Mouse (Mus musculus): Measurements from ENCODE around the gene Snx11.

DNA sequence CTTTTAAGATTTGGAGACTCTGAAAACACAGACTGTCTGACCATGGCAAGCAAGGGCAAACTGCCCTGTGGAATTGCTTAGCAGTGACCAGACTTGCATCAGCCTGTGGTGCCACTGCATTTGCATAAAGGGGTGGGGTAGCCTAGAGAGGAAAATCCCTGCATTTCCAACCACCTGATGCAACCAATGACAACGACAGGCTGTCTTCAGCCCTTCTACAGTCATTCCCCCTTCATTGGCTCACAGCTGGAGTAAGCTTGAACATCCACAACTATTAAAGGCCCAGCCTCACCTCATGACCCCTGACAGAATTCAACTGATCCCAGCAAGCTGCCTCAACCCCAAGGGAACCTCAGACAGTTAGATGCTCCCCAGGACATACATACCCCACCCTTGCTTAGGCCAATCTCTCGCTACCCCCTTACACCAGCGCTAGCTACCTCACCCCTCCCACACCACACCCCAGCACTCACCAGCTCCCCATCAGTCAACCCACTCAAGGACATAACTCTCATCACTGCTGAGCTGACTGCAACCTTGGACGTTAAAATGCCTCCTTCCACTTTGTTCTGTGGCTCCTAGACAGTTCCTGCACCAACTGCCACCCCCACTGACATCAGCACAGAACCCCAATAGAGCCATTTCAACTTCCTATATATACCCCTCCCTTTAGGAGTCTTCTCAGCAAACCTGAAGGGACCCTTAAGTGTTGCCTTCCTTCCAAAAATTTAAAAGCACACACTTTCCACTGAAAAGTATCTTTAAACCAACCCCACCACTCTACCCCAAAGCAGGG, 45.5 kb upstream of the Snx11 start:
- TF ChIP-seq ZC3H11A (IDR thresholded peaks at IDR 0.05; ENCODE audit: low read depth, low read length) (no peak), SIN3A (IDR thresholded peaks at IDR 0.05; ENCODE audit: low read length) (peak; percentile 76), MAX (IDR thresholded peaks at IDR 0.05; ENCODE audit: low read length) (no peak), POLR2A (IDR thresholded peaks at IDR 0.05; ENCODE audit: control insufficient read depth in 1 of 2, insufficient read depth in 1 of 2, low read depth in 1 of 2, low read length in 2 of 2, poor library complexity in 1 of 2) (no peak), EP300 (IDR thresholded peaks at IDR 0.05; ENCODE audit: low read depth in 1 of 2, low read length in 2 of 2) (peak in 1 of 2 experiments; percentile 54; a peak in 1 of 4 replicates), CHD2 (IDR thresholded peaks at IDR 0.05; ENCODE audit: low read length) (no peak), GATA1 (IDR thresholded peaks at IDR 0.05; ENCODE audit: low read depth, low read length) (no peak)

Data from MEL (cell line).